18 mouse cellular contexts compared by ENCODE assay signal in genomic region chr9:20611976-20612375, GRCm38 (mm10). TPM values are rescaled to one million over a fixed set of nuclear protein-coding genes. Genes with fewer than 3 reads are reported as not detected.
DNase-seq lines count a peak whose midpoint lies in the region; ATAC-seq and TF ChIP-seq lines count a peak whose summit lies in the region.
"Had no signal": no experiment of that assay in that cellular context is flagged by ENCODE, and none has a peak within 500 bp of the region (broad histone marks: within the 10 kb centered on the region; RNA-seq: fewer than 3 reads in every experiment).

No protein-coding gene starts in this region.

- DNase-seq in adrenal gland, postnatal 25 days, result no peak
- DNase-seq in thymus, postnatal 36 days, result no peak
- DNase-seq: adrenal gland, adult 2 months; adrenal gland, postnatal 10 days; adrenal gland, postnatal 36 days; cerebellum, adult 11-12 months; cerebellum, adult 2 months; cerebellum, adult 9-10 months; cerebellum, postnatal 10 days; cerebellum, postnatal 25 days had no signal

- H3K36me3 ChIP-seq in intestine, embryonic 15.5 days, result no peaks in the 10 kb centered on the region; the same call in 1 of the 2 replicates
- H3K36me3 ChIP-seq in intestine, embryonic 16.5 days (ENCODE audit: control insufficient read depth, insufficient read depth, low read length), result peaks cover 4% of the 10 kb centered on the region; the same call in 1 of the 2 replicates
- H3K36me3 ChIP-seq in small intestine, adult 2 months (ENCODE audit: control insufficient read depth, insufficient read depth, low read length), result no peaks in the 10 kb centered on the region

- 70% methylated on average over 5 of the region's 5 CpGs for WGBS in intestine, embryonic 15.5 days
- WGBS in intestine, embryonic 16.5 days, result 69% methylated on average over 5 of the region's 5 CpGs
- WGBS in small intestine, adult 2 months, result 26% methylated on average over 5 of the region's 5 CpGs

- no peaks in the 10 kb centered on the region for H3K27me3 ChIP-seq in intestine, embryonic 15.5 days (replicated peaks)
- H3K27me3 ChIP-seq in intestine, embryonic 16.5 days (replicated peaks; ENCODE audit: control insufficient read depth, insufficient read depth, low read length), result no peaks in the 10 kb centered on the region
- no peaks in the 10 kb centered on the region for H3K27me3 ChIP-seq in small intestine, adult 2 months (ENCODE audit: control insufficient read depth, insufficient read depth, low read length)
- H3K27me3 ChIP-seq: embryonic facial prominence, embryonic 12.5 days; forebrain, embryonic 13.5 days; forebrain, embryonic 15.5 days had no signal

- H3K9ac ChIP-seq in intestine, embryonic 15.5 days, result no peak overlapping the region
- H3K9ac ChIP-seq in intestine, embryonic 16.5 days (ENCODE audit: low read depth, low read length), result no peak overlapping the region
- H3K9ac ChIP-seq: embryonic facial prominence, embryonic 12.5 days; forebrain, embryonic 13.5 days; forebrain, embryonic 15.5 days had no signal

- no peak overlapping the region for H3K4me2 ChIP-seq in intestine, embryonic 15.5 days (replicated peaks)
- H3K4me2 ChIP-seq in intestine, embryonic 16.5 days (ENCODE audit: low read depth, low read length), result no peak overlapping the region
- H3K4me2 ChIP-seq: embryonic facial prominence, embryonic 12.5 days; forebrain, embryonic 13.5 days; forebrain, embryonic 15.5 days had no signal

- H3K27ac ChIP-seq in intestine, embryonic 15.5 days, result no peak overlapping the region
- H3K27ac ChIP-seq in intestine, embryonic 16.5 days (ENCODE audit: low read length), result no peak overlapping the region
- H3K27ac ChIP-seq in small intestine, adult 2 months (ENCODE audit: insufficient read depth, low read depth, low read length), result peak overlapping the region; percentile 39; the same call in 1 of the 2 replicates
- H3K27ac ChIP-seq: embryonic facial prominence, embryonic 10.5 days; embryonic facial prominence, embryonic 12.5 days; forebrain, embryonic 13.5 days; forebrain, embryonic 15.5 days had no signal

- no peak overlapping the region for H3K4me3 ChIP-seq in intestine, embryonic 15.5 days (replicated peaks)
- H3K4me3 ChIP-seq in intestine, embryonic 16.5 days (ENCODE audit: low read length), result no peak overlapping the region
- H3K4me3 ChIP-seq in small intestine, adult 2 months (ENCODE audit: low read depth, low read length), result no peak overlapping the region
- H3K4me3 ChIP-seq: embryonic facial prominence, embryonic 10.5 days; embryonic facial prominence, embryonic 12.5 days; forebrain, embryonic 13.5 days; forebrain, embryonic 15.5 days had no signal

- TF ChIP-seq CTCF in small intestine, adult 2 months (IDR thresholded peaks at IDR 0.05; ENCODE audit: extremely low read depth, insufficient read length, insufficient replicate concordance, low read depth, low read length), result no peak

- no peak for TF ChIP-seq POLR2A in small intestine, adult 2 months (IDR thresholded peaks at IDR 0.05; ENCODE audit: low read depth, low read length)

- 0 out of 2 replicates have a peak, but pooled peaks have one; percentile 25 for ATAC-seq in intestine, embryonic 15.5 days
- peak; percentile 73 for ATAC-seq in intestine, embryonic 16.5 days
- no peak for ATAC-seq in megakaryocyte-erythroid progenitor cell, adult 5-6 weeks (replicated peaks; ENCODE audit: low FRiP score, low TSS enrichment, poor library complexity, severe bottlenecking)
- ATAC-seq: forebrain, embryonic 13.5 days; forebrain, embryonic 15.5 days had no signal

- no peaks in the 10 kb centered on the region for H3K9me3 ChIP-seq in intestine, embryonic 15.5 days
- peaks cover 7% of the 10 kb centered on the region; the same call in 1 of the 2 replicates for H3K9me3 ChIP-seq in intestine, embryonic 16.5 days (ENCODE audit: control insufficient read depth, low read length)
- H3K9me3 ChIP-seq: forebrain, embryonic 15.5 days had no signal

- no peaks in the 10 kb centered on the region for H3K4me1 ChIP-seq in intestine, embryonic 15.5 days (replicated peaks)
- no peaks in the 10 kb centered on the region for H3K4me1 ChIP-seq in intestine, embryonic 16.5 days (ENCODE audit: control insufficient read depth, insufficient read depth, low read length)
- peaks cover under 1% of the 10 kb centered on the region; the same call in 1 of the 2 replicates for H3K4me1 ChIP-seq in small intestine, adult 2 months (ENCODE audit: control insufficient read depth, insufficient read depth, insufficient read length, low read length)
- H3K4me1 ChIP-seq: embryonic facial prominence, embryonic 12.5 days had no signal

RNA-seq across cellular contexts. Expression of gene Ubl5, which starts 30.7 kb away (rescaled TPM):
- polyA plus RNA-seq in intestine, embryonic 15.5 days (2015; fragmentation: Nextera tagmentation; extraction: Ambion mirVana), result 356 and 399 TPM in 2 replicates
- polyA plus RNA-seq in intestine, embryonic 16.5 days (2015; fragmentation: Nextera tagmentation; extraction: Ambion mirVana), result 356 and 361 TPM in 2 replicates
- polyA plus RNA-seq in small intestine, adult 2 months (2012; rRNA removed), result 36.8 and 77.8 TPM in 2 replicates
- total RNA-seq in adrenal gland, postnatal 25 days (2021), result 331 and 363 TPM in 2 replicates
- total RNA-seq in megakaryocyte-erythroid progenitor cell, adult 5-6 weeks (2014; fragmentation: Nextera tagmentation), result 379 and 438 TPM in 2 replicates
- total RNA-seq in megakaryocyte-erythroid progenitor cell, adult 5-6 weeks (2017), result 101 and 188 TPM in 2 replicates

RNA-seq across cellular contexts. Expression of gene Zfp846, which starts 30.9 kb away (rescaled TPM):
- polyA plus RNA-seq in intestine, embryonic 15.5 days (2015; fragmentation: Nextera tagmentation; extraction: Ambion mirVana), result 12.0 and 13.8 TPM in 2 replicates
- 10.7 and 11.7 TPM in 2 replicates for polyA plus RNA-seq in intestine, embryonic 16.5 days (2015; fragmentation: Nextera tagmentation; extraction: Ambion mirVana)
- polyA plus RNA-seq in small intestine, adult 2 months (2012; rRNA removed), result 0.81 and 1.0 TPM in 2 replicates
- total RNA-seq in adrenal gland, postnatal 25 days (2021), result 9.0 and 12.9 TPM in 2 replicates
- total RNA-seq in megakaryocyte-erythroid progenitor cell, adult 5-6 weeks (2014; fragmentation: Nextera tagmentation), result 7.8 and 10.1 TPM in 2 replicates
- total RNA-seq in megakaryocyte-erythroid progenitor cell, adult 5-6 weeks (2017), result 6.6 and 8.8 TPM in 2 replicates

RNA-seq across cellular contexts. Expression of gene Fbxl12, which starts 32.6 kb away (rescaled TPM):
- polyA plus RNA-seq in intestine, embryonic 15.5 days (2015; fragmentation: Nextera tagmentation; extraction: Ambion mirVana), result 14.7 and 16.4 TPM in 2 replicates
- polyA plus RNA-seq in intestine, embryonic 16.5 days (2015; fragmentation: Nextera tagmentation; extraction: Ambion mirVana), result 16.5 and 17.3 TPM in 2 replicates
- polyA plus RNA-seq in small intestine, adult 2 months (2012; rRNA removed), result 21.0 and 42.5 TPM in 2 replicates
- 20.5 and 30.0 TPM in 2 replicates for total RNA-seq in adrenal gland, postnatal 25 days (2021)
- total RNA-seq in megakaryocyte-erythroid progenitor cell, adult 5-6 weeks (2014; fragmentation: Nextera tagmentation), result 19.6 and 24.5 TPM in 2 replicates
- total RNA-seq in megakaryocyte-erythroid progenitor cell, adult 5-6 weeks (2017), result 2.6 and 3.8 TPM in 2 replicates

RNA-seq across cellular contexts. Expression of gene Pin1, which starts 39.9 kb away (rescaled TPM):
- polyA plus RNA-seq in intestine, embryonic 15.5 days (2015; fragmentation: Nextera tagmentation; extraction: Ambion mirVana), result 44.1 and 46.8 TPM in 2 replicates
- polyA plus RNA-seq in intestine, embryonic 16.5 days (2015; fragmentation: Nextera tagmentation; extraction: Ambion mirVana), result 42.0 and 45.4 TPM in 2 replicates
- 8.6 and 13.0 TPM in 2 replicates for polyA plus RNA-seq in small intestine, adult 2 months (2012; rRNA removed)
- 21.6 and 24.8 TPM in 2 replicates for total RNA-seq in adrenal gland, postnatal 25 days (2021)
- 15.2 and 18.6 TPM in 2 replicates for total RNA-seq in megakaryocyte-erythroid progenitor cell, adult 5-6 weeks (2014; fragmentation: Nextera tagmentation)
- 11.5 and 18.2 TPM in 2 replicates for total RNA-seq in megakaryocyte-erythroid progenitor cell, adult 5-6 weeks (2017)
